In the genomic region with DNA sequence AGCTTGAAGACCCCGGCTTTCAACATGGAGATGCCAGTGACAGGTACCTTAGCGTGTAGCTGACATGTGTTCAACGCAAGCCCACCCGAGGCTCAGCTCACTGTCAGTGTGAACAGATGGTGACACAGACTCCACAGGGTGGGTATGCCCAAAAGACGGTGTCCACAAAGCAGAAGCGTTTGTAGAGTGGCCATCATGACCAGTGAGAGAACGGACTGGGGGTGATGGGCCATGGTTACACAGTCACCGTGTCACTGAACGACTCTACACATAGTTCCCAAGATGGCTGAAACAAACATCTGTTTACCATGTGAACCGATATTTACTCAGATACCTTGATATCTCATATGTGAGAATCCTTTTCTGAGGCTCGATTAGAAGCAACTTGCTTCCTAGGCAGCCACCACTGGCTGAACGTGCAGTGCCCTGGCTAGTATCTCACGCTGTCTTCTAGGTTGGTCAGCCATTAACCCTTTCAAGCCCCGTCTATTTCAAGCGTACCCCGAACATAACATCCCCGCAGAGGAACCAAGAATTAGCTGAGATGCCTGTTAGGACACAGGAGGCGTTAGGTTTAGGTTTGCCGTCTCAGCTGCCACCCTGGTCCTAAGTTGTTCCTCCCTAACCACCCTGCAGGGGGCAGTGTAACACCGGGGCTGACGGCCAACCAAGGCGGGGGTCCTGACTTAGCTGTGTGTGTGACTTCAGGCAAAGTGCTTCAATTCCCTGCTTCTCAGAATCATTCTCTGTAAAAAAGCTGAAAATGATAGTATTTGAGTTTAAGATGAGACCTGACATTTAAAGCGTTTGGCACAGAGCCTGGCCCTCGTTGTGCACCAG, we compare ENCODE assay signal across 9 mouse cellular contexts. TPM values are rescaled to one million over a fixed set of nuclear protein-coding genes. Genes with fewer than 3 reads are reported as not detected.
DNase-seq lines count a peak whose midpoint lies in the region; ATAC-seq and TF ChIP-seq lines count a peak whose summit lies in the region.
"Had no signal": no experiment of that assay in that cellular context is flagged by ENCODE, and none has a peak within 500 bp of the region (broad histone marks: within the 10 kb centered on the region; RNA-seq: fewer than 3 reads in every experiment).

No protein-coding gene starts in this region.

- no peak overlapping the region for H3K27ac ChIP-seq in liver, embryonic 14.5 days
- H3K27ac ChIP-seq in neural tube, embryonic 14.5 days (ENCODE audit: low read depth, low read length) = no peak overlapping the region
- H3K27ac ChIP-seq: embryonic facial prominence, embryonic 13.5 days had no signal

- H3K4me2 ChIP-seq in liver, embryonic 14.5 days (ENCODE audit: low read depth) = no peak overlapping the region
- peak overlapping the region; percentile 20; the same call in 1 of the 2 replicates for H3K4me2 ChIP-seq in neural tube, embryonic 14.5 days (ENCODE audit: low read depth, low read length)
- H3K4me2 ChIP-seq: embryonic facial prominence, embryonic 13.5 days had no signal

- no peak for ATAC-seq in liver, embryonic 14.5 days (ENCODE audit: insufficient read depth)
- ATAC-seq in neural tube, embryonic 14.5 days (ENCODE audit: low read depth) = peak; percentile 90
- ATAC-seq in erythroid progenitor cell, adult 5-6 weeks (replicated peaks; ENCODE audit: low FRiP score, poor library complexity, severe bottlenecking) = no peak

- H3K4me3 ChIP-seq in liver, embryonic 14.5 days (ENCODE audit: insufficient read depth in 1 of 2, low read depth in 2 of 2, low read length in 2 of 2) = no peak overlapping the region
- no peak overlapping the region for H3K4me3 ChIP-seq in neural tube, embryonic 14.5 days (ENCODE audit: low read depth, low read length)
- H3K4me3 ChIP-seq: embryonic facial prominence, embryonic 13.5 days had no signal

- H3K27me3 ChIP-seq in liver, embryonic 14.5 days (ENCODE audit: control insufficient read depth, insufficient read depth, low read length) = no peaks in the 10 kb centered on the region
- no peaks in the 10 kb centered on the region for H3K27me3 ChIP-seq in neural tube, embryonic 14.5 days (ENCODE audit: control insufficient read depth, insufficient read depth, low read length)

- H3K9ac ChIP-seq in liver, embryonic 14.5 days (replicated peaks) = no peak overlapping the region
- H3K9ac ChIP-seq in neural tube, embryonic 14.5 days (replicated peaks; ENCODE audit: low read depth, low read length) = no peak overlapping the region
- H3K9ac ChIP-seq: embryonic facial prominence, embryonic 13.5 days had no signal

- H3K9me3 ChIP-seq in liver, embryonic 14.5 days (ENCODE audit: control insufficient read depth, low read length) = no peaks in the 10 kb centered on the region
- no peaks in the 10 kb centered on the region for H3K9me3 ChIP-seq in neural tube, embryonic 14.5 days (ENCODE audit: control insufficient read depth, low read length)
- H3K9me3 ChIP-seq: embryonic facial prominence, embryonic 13.5 days had no signal

- TF ChIP-seq EP300 in liver, embryonic 14.5 days (IDR thresholded peaks at IDR 0.05; ENCODE audit: low read depth) = no peak

- peak; percentile 10 for DNase-seq in urinary bladder, postnatal 25 days (ENCODE audit: low spot score)
- no peak for DNase-seq in urinary bladder, adult 2 months (ENCODE audit: low spot score)
- peak; percentile 87 to 89 for DNase-seq in cerebellum, postnatal 4 days (ENCODE audit: low spot score in 2 of 2)
- DNase-seq in heart, adult 9 months (ENCODE audit: low spot score in 2 of 2) = peak; percentile 11 to 26
- peak; percentile 16 to 74 for DNase-seq in kidney, postnatal 36 days
- DNase-seq in liver, embryonic 14.5 days (ENCODE audit: low read depth in 3 of 3, low spot score in 3 of 3) = no peak

- WGBS in liver, embryonic 14.5 days (ENCODE audit: insufficient replicate concordance) = 38% methylated on average over 24 of the region's 24 CpGs
- 46% methylated on average over 24 of the region's 24 CpGs for WGBS in neural tube, embryonic 14.5 days

- no peaks in the 10 kb centered on the region for H3K36me3 ChIP-seq in liver, embryonic 14.5 days (replicated peaks; ENCODE audit: control insufficient read depth, insufficient read depth, low read depth)
- no peaks in the 10 kb centered on the region for H3K36me3 ChIP-seq in neural tube, embryonic 14.5 days (ENCODE audit: control insufficient read depth, insufficient read depth, low read length)
- H3K36me3 ChIP-seq: embryonic facial prominence, embryonic 13.5 days had no signal

- peak; percentile 78 for TF ChIP-seq CTCF in liver, embryonic 14.5 days (IDR thresholded peaks at IDR 0.05; ENCODE audit: low read depth)

- H3K4me1 ChIP-seq in liver, embryonic 14.5 days (replicated peaks; ENCODE audit: control insufficient read depth in 2 of 2, insufficient read depth in 2 of 2, low read length in 1 of 2) = no peaks in the 10 kb centered on the region
- peaks cover 7% of the 10 kb centered on the region for H3K4me1 ChIP-seq in neural tube, embryonic 14.5 days (ENCODE audit: control insufficient read depth, insufficient read depth, low read length)

RNA-seq across cellular contexts. Expression of gene Erich3, which starts 10.9 kb away (rescaled TPM):
- 0.03 and 0.04 TPM in 2 replicates for polyA plus RNA-seq in urinary bladder, adult 2 months (2012; rRNA removed)
- 0.01 TPM in 2 replicates for polyA plus RNA-seq in liver, embryonic 14.5 days (2012; rRNA removed)
- not detected in 2 replicates for polyA plus RNA-seq in liver, embryonic 14.5 days (2014; fragmentation: Nextera tagmentation; extraction: Ambion mirVana)
- polyA plus RNA-seq in neural tube, embryonic 14.5 days (2014; fragmentation: Nextera tagmentation; extraction: Ambion mirVana) = 2.0 and 2.8 TPM in 2 replicates
- not detected in 2 replicates for total RNA-seq in erythroid progenitor cell, adult 5-6 weeks (2015; ENCODE audit: low replicate concordance)
- not detected in 2 replicates for total RNA-seq in erythroid progenitor cell, adult 5-6 weeks (2017; ENCODE audit: low replicate concordance)

RNA-seq across cellular contexts. Expression of gene Tyw3, which starts 55.9 kb away (rescaled TPM):
- polyA plus RNA-seq in urinary bladder, adult 2 months (2012; rRNA removed) = 6.0 and 7.9 TPM in 2 replicates
- 1.9 and 4.4 TPM in 2 replicates for polyA plus RNA-seq in liver, embryonic 14.5 days (2012; rRNA removed)
- polyA plus RNA-seq in liver, embryonic 14.5 days (2014; fragmentation: Nextera tagmentation; extraction: Ambion mirVana) = 2.8 and 4.9 TPM in 2 replicates
- polyA plus RNA-seq in neural tube, embryonic 14.5 days (2014; fragmentation: Nextera tagmentation; extraction: Ambion mirVana) = 13.8 and 15.4 TPM in 2 replicates
- 1.4 and 2.5 TPM in 2 replicates for total RNA-seq in erythroid progenitor cell, adult 5-6 weeks (2015; ENCODE audit: low replicate concordance)
- 0.51 TPM in 1 of 2 replicates, not detected in the other for total RNA-seq in erythroid progenitor cell, adult 5-6 weeks (2017; ENCODE audit: low replicate concordance)

RNA-seq across cellular contexts. Expression of gene Cryz, which starts 56.3 kb away (rescaled TPM):
- 11.4 and 12.7 TPM in 2 replicates for polyA plus RNA-seq in urinary bladder, adult 2 months (2012; rRNA removed)
- polyA plus RNA-seq in liver, embryonic 14.5 days (2012; rRNA removed) = 6.4 and 7.7 TPM in 2 replicates
- 14.7 and 16.1 TPM in 2 replicates for polyA plus RNA-seq in liver, embryonic 14.5 days (2014; fragmentation: Nextera tagmentation; extraction: Ambion mirVana)
- 9.0 and 9.6 TPM in 2 replicates for polyA plus RNA-seq in neural tube, embryonic 14.5 days (2014; fragmentation: Nextera tagmentation; extraction: Ambion mirVana)
- total RNA-seq in erythroid progenitor cell, adult 5-6 weeks (2015; ENCODE audit: low replicate concordance) = not detected in 2 replicates
- 0.13 TPM in 1 of 2 replicates, not detected in the other for total RNA-seq in erythroid progenitor cell, adult 5-6 weeks (2017; ENCODE audit: low replicate concordance)

Comparison
In these comparisons a context has a peak if more than half of its experiments do, and no peak if none do; other contexts are left out.
1. DNase-seq: peak in urinary bladder, postnatal 25 days (single experiment), cerebellum, postnatal 4 days (2 of 2), heart, adult 9 months (2 of 2) and kidney, postnatal 36 days (2 of 2); none in urinary bladder, adult 2 months (single experiment) and liver, embryonic 14.5 days (0 of 3).